In genomic region chr9:57560263-57560662, GRCm38 (mm10) we compare ENCODE assay signal across 8 mouse cellular contexts. TPM values are rescaled to one million over a fixed set of nuclear protein-coding genes. Genes with fewer than 3 reads are reported as not detected.
DNase-seq lines count a peak whose midpoint lies in the region; ATAC-seq and TF ChIP-seq lines count a peak whose summit lies in the region.

No protein-coding gene starts in this region.

- no peak for TF ChIP-seq EP300 in heart, adult 2 months (IDR thresholded peaks at IDR 0.05; ENCODE audit: insufficient read depth, low read depth, low read length)

- no peaks in the 10 kb centered on the region for H3K79me2 ChIP-seq in heart, adult 2 months (replicated peaks; ENCODE audit: control insufficient read depth, insufficient read depth, low read length)
- peaks cover 42% of the 10 kb centered on the region for H3K79me2 ChIP-seq in C2C12 (ENCODE audit: control insufficient read depth, insufficient read depth)

- WGBS in heart, adult 2 months: 27% methylated on average over 7 of the region's 7 CpGs
- WGBS in forebrain, embryonic 13.5 days: 25% methylated on average over 7 of the region's 7 CpGs
- WGBS in liver, embryonic 15.5 days (ENCODE audit: insufficient replicate concordance): 24% methylated on average over 7 of the region's 7 CpGs

- peak overlapping the region; percentile 40 for H3ac ChIP-seq in C2C12 (ENCODE audit: control insufficient read depth, insufficient read length, low read depth)

- H3K4me1 ChIP-seq in heart, adult 2 months (ENCODE audit: control insufficient read depth, insufficient read depth, low read length): peaks cover 12% of the 10 kb centered on the region
- H3K4me1 ChIP-seq in forebrain, embryonic 13.5 days: peaks cover 30% of the 10 kb centered on the region
- H3K4me1 ChIP-seq in liver, embryonic 15.5 days (replicated peaks): peaks cover 36% of the 10 kb centered on the region

- peak overlapping the region; percentile 94 for H3K27ac ChIP-seq in heart, adult 2 months
- peak overlapping the region; percentile 52 for H3K27ac ChIP-seq in forebrain, embryonic 13.5 days
- no peak overlapping the region for H3K27ac ChIP-seq in liver, embryonic 15.5 days (replicated peaks)

- H3K4me3 ChIP-seq in heart, adult 2 months: peak overlapping the region; percentile 94
- peak overlapping the region; percentile 42 for H3K4me3 ChIP-seq in C2C12 (ENCODE audit: insufficient read depth, poor library complexity, severe bottlenecking)
- peak overlapping the region; percentile 63 for H3K4me3 ChIP-seq in forebrain, embryonic 13.5 days
- H3K4me3 ChIP-seq in liver, embryonic 15.5 days (replicated peaks): peak overlapping the region; percentile 74

- ATAC-seq in forebrain, embryonic 13.5 days: 0 out of 2 replicates have a peak, but pooled peaks have one; percentile 3
- ATAC-seq in liver, embryonic 15.5 days (ENCODE audit: insufficient read depth): no peak

- peaks cover 2% of the 10 kb centered on the region for H3K36me3 ChIP-seq in heart, adult 2 months (ENCODE audit: control insufficient read depth, insufficient read depth, low read length)
- no peaks in the 10 kb centered on the region for H3K36me3 ChIP-seq in C2C12 (ENCODE audit: control insufficient read depth, insufficient read depth)
- no peaks in the 10 kb centered on the region for H3K36me3 ChIP-seq in forebrain, embryonic 13.5 days (ENCODE audit: poor library complexity, severe bottlenecking)
- H3K36me3 ChIP-seq in liver, embryonic 15.5 days (replicated peaks): no peaks in the 10 kb centered on the region

- no peak for TF ChIP-seq CTCF in heart, adult 2 months (IDR thresholded peaks at IDR 0.05)
- no peak for TF ChIP-seq CTCF in C2C12 (IDR thresholded peaks at IDR 0.05; ENCODE audit: control insufficient read depth, insufficient read depth, insufficient read length)

- H3K9me3 ChIP-seq in forebrain, embryonic 13.5 days (replicated peaks): no peaks in the 10 kb centered on the region
- H3K9me3 ChIP-seq in liver, embryonic 15.5 days (replicated peaks): no peaks in the 10 kb centered on the region

- peaks cover 3% of the 10 kb centered on the region for H3K79me3 ChIP-seq in C2C12 (ENCODE audit: low read depth)

- no peak for TF ChIP-seq POLR2A in heart, adult 2 months (IDR thresholded peaks at IDR 0.05; ENCODE audit: insufficient read depth, low read depth, low read length)

- no peak for DNase-seq in heart, adult 2 months
- no peak for DNase-seq in heart, adult 11 months
- DNase-seq in adrenal gland, adult 2 months: no peak
- no peak for DNase-seq in adrenal gland, postnatal 25 days
- DNase-seq in adipocyte (ENCODE audit: low spot score): no peak

- intact Hi-C loops in heart, adult 2 months (cut with DNase I): loop anchor here (2.0 to 5.0 kb wide), 2 partner anchors 21 to 118 kb away; partner anchors contain the start of gene Ppcdc

- no peak overlapping the region for H3K9ac ChIP-seq in heart, adult 2 months (ENCODE audit: low read depth, low read length)
- H3K9ac ChIP-seq in forebrain, embryonic 13.5 days: peak overlapping the region; percentile 76
- peak overlapping the region; percentile 69 for H3K9ac ChIP-seq in liver, embryonic 15.5 days

- no peaks in the 10 kb centered on the region for H3K27me3 ChIP-seq in heart, adult 2 months (ENCODE audit: control insufficient read depth, insufficient read depth, low read length)
- H3K27me3 ChIP-seq in C2C12 (ENCODE audit: control insufficient read depth, insufficient read depth, insufficient read length): no peaks in the 10 kb centered on the region
- 0 out of 2 replicates have a peak, but pooled peaks cover 3% of the 10 kb centered on the region for H3K27me3 ChIP-seq in forebrain, embryonic 13.5 days
- H3K27me3 ChIP-seq in liver, embryonic 15.5 days: peaks cover 8% of the 10 kb centered on the region

- peak overlapping the region; percentile 77 for H3K4me2 ChIP-seq in forebrain, embryonic 13.5 days
- peak overlapping the region; percentile 81 for H3K4me2 ChIP-seq in liver, embryonic 15.5 days

TF ChIP-seq in C2C12, 6 proteins besides CTCF, POLR2A, EP300 and RAD21:
- TF ChIP-seq FOSL1 (IDR thresholded peaks at IDR 0.05; ENCODE audit: insufficient read depth, low read length, poor library complexity, severe bottlenecking) (no peak), CEBPB (IDR thresholded peaks at IDR 0.05; ENCODE audit: low read depth) (no peak), USF1 (IDR thresholded peaks at IDR 0.05; ENCODE audit: low read depth) (no peak), MYOD1 (IDR thresholded peaks at IDR 0.05; ENCODE audit: control insufficient read depth, insufficient read length, low read depth) (no peak), MAX (IDR thresholded peaks at IDR 0.05) (no peak), MYOG (IDR thresholded peaks at IDR 0.05; ENCODE audit: control insufficient read depth, extremely low read depth, insufficient read length) (no peak)

RNA-seq across cellular contexts. Expression of gene Scamp2, which starts 0.5 kb away (rescaled TPM):
- 10 to 100 TPM; 25.7 to 26.7 TPM for total RNA-seq in heart, adult 2 months (2021)
- 43.9 and 54.8 TPM in 2 replicates for polyA plus RNA-seq in heart, adult 2 months (2012; rRNA removed)
- 22.5 TPM for polyA plus RNA-seq in C2C12 (2012; fragmentation: generic; extraction: Trizol)
- polyA plus RNA-seq in forebrain, embryonic 13.5 days (2015; fragmentation: Nextera tagmentation; extraction: Ambion mirVana): 56.5 and 63.9 TPM in 2 replicates
- 24.9 and 25.7 TPM in 2 replicates for polyA plus RNA-seq in liver, embryonic 15.5 days (2015; fragmentation: Nextera tagmentation; extraction: Ambion mirVana)
- total RNA-seq in adrenal gland, adult 2 months (2021): 10 to 100 TPM; 65.7 to 72.3 TPM
- polyA plus RNA-seq in adrenal gland, adult 2 months (2012; rRNA removed): 81.1 and 94.0 TPM in 2 replicates
- 54.6 and 67.0 TPM in 2 replicates for total RNA-seq in adrenal gland, postnatal 25 days (2021)

RNA-seq across cellular contexts. Expression of gene Mpi, which starts 7.7 kb away (rescaled TPM):
- total RNA-seq in heart, adult 2 months (2021): 100 to 1,000 TPM; 119 to 132 TPM
- 146 and 266 TPM in 2 replicates for polyA plus RNA-seq in heart, adult 2 months (2012; rRNA removed)
- polyA plus RNA-seq in C2C12 (2012; fragmentation: generic; extraction: Trizol): 35.7 TPM
- 63.2 and 70.0 TPM in 2 replicates for polyA plus RNA-seq in forebrain, embryonic 13.5 days (2015; fragmentation: Nextera tagmentation; extraction: Ambion mirVana)
- 11.9 and 12.5 TPM in 2 replicates for polyA plus RNA-seq in liver, embryonic 15.5 days (2015; fragmentation: Nextera tagmentation; extraction: Ambion mirVana)
- total RNA-seq in adrenal gland, adult 2 months (2021): 10 to 100 TPM; 35.6 to 41.8 TPM
- 23.1 and 29.0 TPM in 2 replicates for polyA plus RNA-seq in adrenal gland, adult 2 months (2012; rRNA removed)
- 37.2 and 46.9 TPM in 2 replicates for total RNA-seq in adrenal gland, postnatal 25 days (2021)

RNA-seq across cellular contexts. Expression of gene Fam219b, which starts 22.9 kb away (rescaled TPM):
- 1 to 10 TPM; 8.1 to 8.3 TPM for total RNA-seq in heart, adult 2 months (2021)
- polyA plus RNA-seq in heart, adult 2 months (2012; rRNA removed): 3.1 and 4.7 TPM in 2 replicates
- polyA plus RNA-seq in C2C12 (2012; fragmentation: generic; extraction: Trizol): 20.9 TPM
- polyA plus RNA-seq in forebrain, embryonic 13.5 days (2015; fragmentation: Nextera tagmentation; extraction: Ambion mirVana): 20.1 and 23.3 TPM in 2 replicates
- 6.1 and 6.5 TPM in 2 replicates for polyA plus RNA-seq in liver, embryonic 15.5 days (2015; fragmentation: Nextera tagmentation; extraction: Ambion mirVana)
- 10 to 100 TPM; 19.3 to 33.8 TPM for total RNA-seq in adrenal gland, adult 2 months (2021)
- polyA plus RNA-seq in adrenal gland, adult 2 months (2012; rRNA removed): 45.8 and 61.8 TPM in 2 replicates
- 25.2 and 29.2 TPM in 2 replicates for total RNA-seq in adrenal gland, postnatal 25 days (2021)

RNA-seq across cellular contexts. Expression of gene Ulk3, which starts 29.0 kb away (rescaled TPM):
- total RNA-seq in heart, adult 2 months (2021): 1 to 10 TPM; 5.7 to 6.7 TPM
- 19.1 and 23.3 TPM in 2 replicates for polyA plus RNA-seq in heart, adult 2 months (2012; rRNA removed)
- polyA plus RNA-seq in C2C12 (2012; fragmentation: generic; extraction: Trizol): 5.4 TPM
- 20.0 and 20.3 TPM in 2 replicates for polyA plus RNA-seq in forebrain, embryonic 13.5 days (2015; fragmentation: Nextera tagmentation; extraction: Ambion mirVana)
- 3.5 and 4.4 TPM in 2 replicates for polyA plus RNA-seq in liver, embryonic 15.5 days (2015; fragmentation: Nextera tagmentation; extraction: Ambion mirVana)
- total RNA-seq in adrenal gland, adult 2 months (2021): 10 to 100 TPM; 11.0 to 14.7 TPM
- polyA plus RNA-seq in adrenal gland, adult 2 months (2012; rRNA removed): 20.7 and 23.0 TPM in 2 replicates
- 18.3 and 27.5 TPM in 2 replicates for total RNA-seq in adrenal gland, postnatal 25 days (2021)

RNA-seq across cellular contexts. Expression of gene Cox5a, which starts 39.2 kb away (rescaled TPM):
- total RNA-seq in heart, adult 2 months (2021): 1,000 to 10,000 TPM; 2,350 to 2,717 TPM
- 1,522 and 1,780 TPM in 2 replicates for polyA plus RNA-seq in heart, adult 2 months (2012; rRNA removed)
- polyA plus RNA-seq in C2C12 (2012; fragmentation: generic; extraction: Trizol): 630 TPM
- 775 and 903 TPM in 2 replicates for polyA plus RNA-seq in forebrain, embryonic 13.5 days (2015; fragmentation: Nextera tagmentation; extraction: Ambion mirVana)
- 249 and 287 TPM in 2 replicates for polyA plus RNA-seq in liver, embryonic 15.5 days (2015; fragmentation: Nextera tagmentation; extraction: Ambion mirVana)
- total RNA-seq in adrenal gland, adult 2 months (2021): 100 to 1,000 TPM; 430 to 653 TPM
- polyA plus RNA-seq in adrenal gland, adult 2 months (2012; rRNA removed): 880 and 1,121 TPM in 2 replicates
- 410 and 447 TPM in 2 replicates for total RNA-seq in adrenal gland, postnatal 25 days (2021)

Comparison
In these comparisons a context has a peak if more than half of its experiments do, and no peak if none do; other contexts are left out.
1. H3K4me3 ChIP-seq: peak in every context shown above with its lines; median percentile 94 in heart, adult 2 months; 74 in liver, embryonic 15.5 days; 63 in forebrain, embryonic 13.5 days; 42 in C2C12.